Mouse (Mus musculus) heart, adult 8-10 months (tissue): ENCODE results near the gene Pycr2. TPM values are rescaled to one million over a fixed set of nuclear protein-coding genes. Genes with fewer than 3 reads are reported as not detected.
"Not testable (repeated sequence)": the region's sequence is repeated elsewhere in the genome, so short reads cannot be mapped to it uniquely, and the experiment has no call there.

ENCODE experiments used
- DNase-seq: peaks from one replicate; pipeline ENCODE4 v3.0.0; 2022; ENCODE audit warnings: low spot score
- total RNA-seq, 4 experiments: library from RNA; stranded (reverse); gene quantifications; 2 replicates each; pipeline ENCODE4 v1.2.4; 2022

Gene Pycr2
- 10 to 100 TPM; 11.6 to 13.5 (median 13.3) TPM for total RNA-seq

DNA sequence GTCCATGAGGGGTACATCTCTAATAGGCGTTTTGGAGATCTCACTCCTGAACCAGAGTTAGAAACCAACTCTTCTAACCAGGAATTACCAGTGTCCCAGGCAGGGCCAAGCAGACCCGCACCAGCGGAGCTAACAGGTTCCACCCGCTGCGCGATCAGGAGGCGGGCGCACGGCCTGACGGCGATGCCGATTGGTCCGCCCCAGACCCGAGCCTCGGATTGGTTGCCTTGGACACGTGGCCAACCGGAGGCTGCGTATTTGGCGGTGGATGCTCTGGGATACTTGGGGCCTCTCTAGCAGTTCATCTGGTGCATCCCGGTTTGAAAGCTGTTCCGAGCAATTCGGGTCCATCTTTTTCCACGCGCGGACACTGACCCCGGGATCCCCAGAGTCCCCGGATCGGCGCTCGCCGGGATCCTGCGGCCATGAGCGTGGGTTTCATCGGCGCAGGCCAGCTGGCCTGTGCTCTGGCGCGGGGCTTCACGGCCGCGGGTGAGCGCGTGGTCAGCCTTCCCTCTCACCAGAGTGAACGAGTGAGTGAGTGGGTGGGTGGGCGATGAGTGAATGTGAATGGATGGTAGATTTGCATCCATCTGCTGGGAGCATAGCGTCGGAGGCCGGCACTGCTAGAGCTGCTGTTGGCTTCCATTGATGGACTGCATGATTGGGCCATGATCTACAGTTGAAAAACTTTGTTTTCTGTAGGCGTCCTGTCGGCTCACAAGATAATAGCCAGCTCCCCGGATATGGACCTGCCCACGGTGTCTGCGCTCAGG, at the start of gene Pycr2:
TSS of gene Pycr2 (plus strand) at position 255 of the 776 bp plus-strand sequence.
- peak; percentile 91 for DNase-seq

DNA sequence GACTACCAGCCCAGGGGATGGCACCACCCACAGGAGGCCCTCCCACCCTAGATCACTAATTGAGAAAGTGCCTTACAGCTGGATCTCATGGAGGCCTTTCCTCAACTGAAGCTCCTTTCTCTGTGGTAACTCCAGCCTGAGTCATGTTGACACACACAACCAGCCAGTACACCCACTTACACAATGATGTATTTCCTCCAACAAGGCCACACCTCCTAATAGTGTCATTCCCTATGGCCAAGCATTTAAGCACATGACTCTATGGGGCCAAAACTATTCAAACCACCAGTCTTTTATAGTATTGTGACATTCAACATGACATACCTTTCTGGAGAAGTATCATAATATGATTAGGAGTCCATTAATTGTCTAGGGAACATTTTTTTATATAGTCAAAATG, 45.3 kb upstream of the Pycr2 start:
- DNase-seq = no peak

DNA sequence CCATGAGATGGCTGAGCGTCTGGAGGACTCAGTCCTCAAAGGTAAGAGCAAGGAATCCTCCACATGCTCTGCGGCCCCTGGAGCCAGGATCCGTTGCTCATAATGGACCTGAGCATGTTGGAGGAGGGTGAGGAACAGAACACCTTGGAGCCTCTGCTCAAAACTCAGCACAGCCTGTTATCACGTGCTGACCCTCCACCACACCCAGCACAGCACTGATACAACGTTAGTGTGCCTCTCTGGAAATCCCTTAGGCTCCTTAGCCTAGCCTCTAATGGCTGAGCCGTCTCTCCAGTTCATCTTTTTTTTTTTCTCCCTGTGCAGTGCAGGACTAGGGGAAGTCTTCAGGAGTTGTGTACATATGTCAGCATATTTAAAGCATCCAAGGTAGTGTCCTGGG, 44.1 kb upstream of the Pycr2 start:
- DNase-seq = no peak

DNA sequence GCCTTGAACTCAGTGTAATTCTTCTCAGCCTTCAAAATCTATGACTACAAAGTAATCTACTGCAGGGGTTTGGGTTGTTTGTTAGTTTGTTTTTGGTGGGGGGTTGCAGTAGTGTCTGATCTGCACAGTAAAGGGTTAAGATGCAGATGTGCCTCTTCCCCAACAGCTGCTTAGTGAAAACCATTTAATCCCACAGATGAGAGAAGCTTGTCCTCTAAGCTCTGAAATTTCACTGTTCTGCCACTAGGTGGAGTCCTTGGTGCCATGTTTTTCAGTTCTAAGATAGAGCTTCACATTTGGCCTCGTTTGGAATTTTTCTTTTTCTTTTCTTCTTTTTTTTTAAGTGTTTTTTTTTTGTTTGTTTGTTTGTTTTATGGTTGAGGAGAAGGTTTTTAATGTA, 40.5 kb upstream of the Pycr2 start:
- no peak for DNase-seq

DNA sequence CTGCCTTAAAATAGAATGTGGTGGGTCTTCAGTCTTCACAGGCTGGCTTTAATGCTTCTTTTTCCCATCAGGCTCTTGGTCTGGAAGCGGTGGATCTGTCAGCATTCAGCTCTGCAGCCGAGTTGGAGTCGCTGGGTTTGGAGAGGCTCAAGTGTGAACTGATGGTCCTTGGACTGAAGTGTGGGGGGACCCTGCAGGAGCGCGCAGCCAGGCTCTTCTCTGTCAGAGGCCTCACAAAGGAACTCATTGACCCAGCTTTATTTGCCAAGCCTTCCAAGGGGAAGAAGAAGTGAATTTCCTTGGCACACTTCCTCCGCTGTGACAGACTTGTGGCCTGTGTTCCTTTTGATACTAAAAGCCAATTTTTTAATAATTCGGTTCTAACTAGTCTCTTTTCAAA, 38.1 kb upstream of the Pycr2 start:
- DNase-seq = no peak

DNA sequence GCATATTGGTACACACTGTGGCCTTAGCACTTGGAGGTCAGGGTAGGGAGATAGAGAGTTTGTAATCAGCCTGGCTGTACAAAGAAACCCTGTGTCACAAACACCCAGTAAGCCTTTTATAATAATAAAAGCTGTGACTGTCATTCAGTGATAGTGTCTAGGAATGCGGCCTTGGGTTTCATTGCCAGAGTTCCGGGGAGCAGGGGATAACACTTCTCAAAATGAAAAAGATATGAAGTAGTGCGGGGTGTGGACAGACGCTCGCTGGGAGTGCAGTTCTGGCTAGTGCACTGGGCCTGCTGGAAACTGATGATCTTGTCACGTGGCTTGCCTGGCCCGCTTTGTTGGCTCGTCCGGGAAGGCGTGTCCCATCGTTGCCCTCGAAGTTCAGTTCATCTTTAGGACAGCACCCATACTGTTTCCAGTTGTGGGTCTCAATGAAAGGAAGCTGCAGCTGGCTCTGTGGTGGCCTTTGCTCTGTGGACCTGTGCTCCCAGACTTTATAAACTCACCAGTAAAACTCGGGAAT, 33.9 kb upstream of the Pycr2 start:
- DNase-seq = peak; percentile 25

DNA sequence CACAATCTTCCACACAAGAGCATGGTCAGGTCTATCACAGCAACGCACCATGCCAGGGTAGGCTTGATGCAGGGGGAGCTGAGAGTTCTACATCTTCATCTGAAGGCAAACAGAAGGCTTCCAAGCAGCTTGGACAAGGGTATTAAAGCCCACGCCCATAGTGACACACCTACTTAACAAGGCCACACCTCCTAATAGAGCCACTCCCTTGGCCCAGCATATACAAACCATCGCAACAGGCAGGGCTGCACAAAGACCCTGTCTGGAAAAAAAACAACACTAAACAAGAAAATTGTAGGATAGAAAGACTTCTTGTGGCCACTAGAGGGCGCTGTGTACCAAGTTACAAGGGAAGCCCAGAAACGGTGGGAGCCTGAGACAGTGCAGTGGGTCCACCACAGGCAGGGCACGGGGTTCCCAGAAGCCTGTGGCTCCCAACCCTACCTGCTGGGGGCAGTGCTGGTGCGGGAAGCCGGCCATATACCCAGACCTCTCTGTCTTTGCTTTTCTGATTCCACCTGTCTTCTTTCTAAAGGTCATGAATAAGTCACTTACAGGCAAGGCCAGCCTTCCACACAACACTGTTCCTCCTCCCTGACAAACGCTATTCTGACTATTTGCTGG, 30.1 kb upstream of the Pycr2 start:
- DNase-seq = no peak

DNA sequence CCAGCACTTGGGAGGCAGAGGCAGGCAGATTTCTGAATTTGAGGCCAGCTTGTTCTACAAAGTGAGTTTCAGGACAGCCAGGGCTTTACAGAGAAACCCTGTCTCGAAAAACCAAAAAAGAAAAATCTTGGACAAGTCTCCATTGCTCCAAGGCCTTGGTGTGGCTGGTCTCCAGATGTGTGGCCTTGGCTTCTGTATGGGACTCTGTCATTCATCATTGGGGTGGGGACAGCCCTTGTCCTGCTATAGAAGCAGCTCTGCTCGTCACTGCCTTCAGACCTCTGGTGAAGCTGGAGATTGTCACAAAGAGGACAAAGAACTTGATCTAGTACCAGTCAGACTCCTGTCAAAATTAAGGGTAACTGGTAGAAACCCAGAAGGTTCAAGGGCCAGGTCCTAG, 29.5 kb upstream of the Pycr2 start:
- no peak for DNase-seq

DNA sequence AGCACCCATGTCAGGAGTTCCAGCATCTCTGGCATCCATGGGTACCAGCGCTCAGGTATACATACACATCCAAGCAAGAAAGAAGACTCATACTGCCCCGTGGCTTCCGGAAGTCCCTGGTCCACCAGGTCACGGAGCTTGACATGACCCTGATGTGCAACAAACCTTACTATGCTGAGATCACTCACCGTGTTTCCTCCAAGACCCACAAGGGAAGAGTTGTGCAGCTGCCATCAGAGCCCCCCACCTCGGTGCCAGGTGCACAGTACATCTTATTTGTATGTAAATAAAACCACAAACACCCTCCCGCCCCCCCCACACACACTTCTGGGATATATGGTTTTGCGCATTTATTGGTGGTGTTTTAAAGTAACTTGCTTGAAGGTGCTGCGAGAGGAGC, 29.0 kb upstream of the Pycr2 start:
- no peak for DNase-seq

DNA sequence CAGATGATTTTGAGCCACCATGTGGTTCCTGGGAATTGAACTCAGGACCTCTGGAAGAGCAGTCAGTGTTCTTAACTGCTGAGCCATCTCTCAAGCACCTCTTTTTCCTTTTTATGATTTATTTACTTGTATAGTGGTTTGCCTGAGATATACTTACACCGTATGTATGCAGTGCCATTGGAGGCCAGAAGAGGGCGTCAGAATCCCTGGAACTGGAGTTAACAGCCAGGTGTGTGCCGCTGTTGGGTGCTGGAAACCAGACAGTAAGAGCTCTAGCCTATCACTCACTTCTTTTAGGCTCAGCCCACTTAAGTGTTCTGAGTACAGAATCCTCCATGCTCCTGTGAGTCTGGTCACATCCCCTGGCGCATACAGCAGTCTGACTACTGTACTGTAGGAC, 26.6 kb upstream of the Pycr2 start:
- no peak for DNase-seq

DNA sequence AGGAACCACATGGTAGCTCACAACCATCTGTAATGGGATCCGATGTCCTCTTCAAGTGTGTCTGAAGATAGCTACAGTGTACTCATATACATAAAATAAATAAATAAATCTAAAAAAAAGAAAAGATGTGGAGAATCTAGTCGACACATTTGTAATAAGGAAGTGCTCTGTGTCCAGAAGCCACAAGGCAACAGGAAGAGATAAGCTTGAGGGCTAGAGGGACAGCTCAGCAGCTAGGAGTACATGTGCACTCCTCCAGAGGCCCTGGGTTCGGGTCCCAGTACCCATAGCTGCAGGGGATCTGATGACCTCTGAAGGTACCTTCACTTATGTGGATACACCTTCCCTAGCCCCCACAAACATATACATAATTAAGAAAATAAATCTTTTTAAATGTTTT, 22.3 kb upstream of the Pycr2 start:
- DNase-seq = no peak

DNA sequence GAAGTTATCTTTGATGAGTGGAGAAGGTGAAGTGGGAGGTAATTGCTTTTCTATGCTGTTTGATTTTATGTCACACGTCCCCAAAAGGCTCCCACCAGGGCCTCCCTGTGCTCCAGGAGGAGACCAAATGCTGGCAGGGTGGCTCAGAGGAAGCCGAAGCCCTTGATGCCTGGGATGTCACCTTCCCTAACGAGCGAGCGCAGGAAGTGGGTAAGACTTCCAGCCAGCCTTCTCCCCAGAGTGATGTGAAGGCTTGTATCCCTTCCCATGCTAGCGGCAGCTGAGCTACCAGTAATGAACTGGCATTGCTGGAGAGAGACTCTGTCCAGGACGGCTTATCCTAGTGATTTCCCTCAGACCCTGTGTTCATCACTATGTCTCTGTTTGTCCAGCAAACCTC, 20.4 kb upstream of the Pycr2 start:
- DNase-seq = no peak

DNA sequence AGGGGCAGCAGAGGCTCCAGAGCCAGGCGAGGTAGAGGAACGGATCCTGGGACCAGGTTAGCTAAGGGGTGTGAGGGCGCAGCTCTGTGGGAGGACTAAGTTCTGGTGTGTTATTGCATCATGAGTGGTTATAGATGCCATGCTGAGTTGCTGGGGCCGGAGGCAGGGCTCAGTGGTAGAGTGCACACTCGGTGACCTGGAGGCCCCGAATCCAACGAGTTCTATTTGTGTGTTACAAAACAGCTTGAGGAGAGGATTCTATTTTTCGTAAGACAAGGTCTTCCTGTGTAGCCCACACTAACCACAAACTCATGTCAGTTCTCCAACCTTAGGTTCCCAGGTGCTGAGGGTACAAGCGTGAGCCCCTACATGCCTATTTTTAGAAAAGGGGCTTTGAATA, 19.6 kb upstream of the Pycr2 start:
- no peak for DNase-seq

DNA sequence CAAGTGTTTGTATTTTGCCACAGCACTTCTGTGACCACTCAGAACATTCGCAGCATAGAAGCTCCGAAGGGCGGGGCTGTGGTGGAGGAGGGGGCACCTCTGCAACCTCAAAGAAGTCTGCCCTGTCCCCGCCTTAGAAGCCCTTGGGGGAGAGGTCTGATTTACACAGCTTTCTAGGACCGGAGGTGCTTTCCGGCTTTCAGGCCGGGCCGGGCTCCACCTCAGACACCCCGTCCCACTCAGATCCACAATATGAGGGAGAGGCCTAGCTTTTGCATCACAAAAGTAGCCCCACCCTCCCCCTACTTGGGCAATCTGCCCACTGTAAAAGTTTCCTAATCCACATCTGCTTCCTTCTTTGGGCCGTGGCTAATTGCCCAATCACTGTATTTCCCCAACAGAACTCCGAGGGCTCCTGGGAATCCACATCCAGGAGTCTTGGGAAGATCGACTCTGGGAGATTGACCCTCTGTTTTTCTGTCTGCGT, 15.5 kb upstream of the Pycr2 start:
- DNase-seq = peak; percentile 93

DNA sequence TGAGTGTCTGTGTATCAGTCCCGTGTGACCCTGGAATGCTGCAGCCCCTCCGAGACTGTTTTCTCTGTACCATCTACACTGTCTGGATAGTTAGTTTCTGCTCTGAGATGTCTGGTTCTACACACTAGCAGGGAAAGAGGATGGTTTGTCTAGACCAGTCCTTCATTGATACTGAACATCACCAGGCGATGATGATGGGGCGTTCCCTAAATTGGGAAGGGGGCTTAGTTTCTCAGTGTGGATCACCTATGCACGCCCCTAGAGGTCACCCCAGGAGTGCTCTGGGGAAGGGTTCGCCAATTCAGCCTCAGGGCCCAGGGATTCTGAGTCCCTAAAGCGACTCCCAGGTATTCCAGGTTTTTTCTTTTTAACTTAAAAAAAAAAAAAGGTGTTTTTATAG, 14.9 kb upstream of the Pycr2 start:
- no peak for DNase-seq

DNA sequence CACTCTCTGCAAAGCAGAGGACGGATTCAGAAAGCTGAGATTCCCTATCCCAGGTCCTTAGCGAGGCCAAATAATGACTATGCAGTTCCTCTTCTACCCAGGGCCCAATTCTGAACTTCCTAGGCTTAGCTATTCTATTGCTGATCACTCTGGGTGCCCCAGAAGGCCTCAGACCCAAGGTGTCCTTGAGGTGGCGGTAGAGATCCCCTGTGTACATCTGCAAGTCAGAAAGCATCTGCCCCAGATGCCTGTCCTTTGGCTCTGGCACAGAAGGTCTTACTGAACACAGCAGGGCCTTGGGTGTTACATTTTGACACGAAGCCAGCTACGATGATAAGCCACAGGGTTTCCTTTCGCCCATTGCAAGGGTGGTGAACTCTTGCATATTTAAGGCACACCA, 14.3 kb upstream of the Pycr2 start:
- no peak for DNase-seq

DNA sequence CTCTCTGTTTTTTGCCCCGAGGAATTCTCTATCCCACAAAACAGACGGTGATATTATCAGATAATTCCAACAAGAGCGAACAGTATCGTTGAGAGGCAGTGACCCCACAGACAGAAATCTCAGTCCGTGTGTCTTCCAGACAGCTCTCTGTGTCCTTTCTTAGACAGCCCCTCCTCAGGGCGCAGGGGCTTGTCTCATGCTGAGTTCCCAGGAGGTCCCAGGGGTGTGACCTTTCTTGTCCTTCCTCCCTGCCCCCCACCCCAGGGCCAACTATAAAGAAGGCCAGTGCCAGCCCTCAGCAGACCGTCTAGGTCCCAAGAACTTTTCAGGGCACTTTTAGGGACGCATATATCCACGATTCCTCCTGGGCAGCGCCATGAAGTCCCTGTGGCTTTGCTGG, 11.3 kb upstream of the Pycr2 start, which contains the start of gene Lefty2:
TSS of gene Lefty2 (plus strand) at position 301 of the 400 bp plus-strand sequence.
- no peak for DNase-seq

DNA sequence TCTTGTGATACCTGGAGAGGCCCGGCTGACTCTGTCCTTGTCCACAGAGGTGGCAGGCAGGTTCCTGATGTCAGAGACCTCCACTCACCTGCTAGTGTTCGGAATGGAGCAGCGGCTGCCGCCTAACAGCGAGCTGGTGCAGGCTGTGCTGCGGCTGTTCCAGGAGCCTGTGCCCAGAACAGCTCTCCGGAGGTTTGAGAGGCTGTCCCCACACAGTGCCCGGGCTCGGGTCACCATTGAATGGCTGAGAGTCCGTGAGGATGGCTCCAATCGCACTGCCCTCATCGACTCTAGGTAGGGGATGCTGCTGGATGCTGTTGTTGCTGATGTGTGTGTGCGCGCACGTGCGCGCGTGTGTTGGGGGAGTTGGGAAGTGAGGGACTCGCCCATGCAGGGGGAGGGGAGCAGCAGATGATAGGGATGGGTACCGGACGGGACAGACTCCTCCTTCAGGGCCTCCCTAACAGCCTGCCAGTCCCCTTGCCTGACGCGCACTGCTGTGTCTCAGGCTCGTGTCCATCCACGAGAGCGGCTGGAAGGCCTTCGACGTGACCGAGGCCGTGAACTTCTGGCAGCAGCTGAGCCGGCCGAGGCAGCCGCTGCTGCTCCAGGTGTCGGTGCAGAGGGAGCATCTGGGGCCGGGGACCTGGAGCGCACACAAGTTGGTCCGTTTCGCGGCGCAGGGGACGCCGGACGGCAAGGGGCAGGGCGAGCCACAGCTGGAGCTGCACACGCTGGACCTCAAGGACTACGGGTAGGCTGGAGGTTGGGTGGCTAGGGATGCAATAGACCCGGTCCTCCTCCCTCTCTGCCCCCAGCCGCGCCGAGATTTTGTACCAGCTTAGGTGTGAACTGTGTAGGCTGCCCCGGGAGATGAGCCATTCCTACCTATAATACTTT, 9.8 kb upstream of the Pycr2 start:
- DNase-seq = not testable (repeated sequence)

DNA sequence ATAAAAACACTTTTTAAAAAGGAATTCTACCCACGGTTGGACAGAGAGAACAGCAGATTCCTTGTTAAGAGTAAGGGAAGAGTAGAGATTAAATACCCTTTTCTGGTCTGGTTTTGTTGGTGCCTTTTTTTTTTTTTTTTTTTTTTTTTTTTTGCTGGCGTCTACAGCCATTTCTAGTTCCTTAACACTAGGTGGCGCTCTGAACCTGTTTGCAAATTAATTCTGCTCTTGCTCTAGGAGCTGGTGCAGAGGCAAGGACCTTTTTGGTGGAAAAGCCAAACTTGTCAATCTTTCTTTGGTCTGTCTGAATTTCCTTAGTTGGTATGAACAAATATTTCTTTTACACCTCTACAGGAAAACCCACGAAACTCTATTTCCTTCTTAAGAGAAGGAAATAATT, 3.0 kb upstream of the Pycr2 start:
- peak; percentile 69 for DNase-seq

DNA sequence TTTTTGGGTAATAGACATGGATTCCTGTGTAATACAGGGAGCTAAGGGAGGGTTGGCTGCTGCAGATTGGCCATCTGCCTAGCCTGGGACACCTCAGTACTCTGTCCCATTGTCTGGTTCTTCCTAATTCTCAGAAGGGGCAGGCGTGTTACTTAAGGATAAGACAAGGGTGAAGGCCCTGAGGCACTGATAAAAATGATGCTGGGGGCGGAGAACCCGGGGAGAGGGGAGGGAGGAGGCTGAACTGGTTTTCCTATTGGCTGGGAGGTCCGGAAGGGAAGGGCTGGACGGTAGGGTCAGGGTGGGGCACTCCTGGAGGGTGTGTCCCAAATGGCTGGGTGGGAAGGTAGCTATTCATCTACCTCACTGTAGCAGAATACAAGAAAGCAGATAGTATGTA, 1.2 kb upstream of the Pycr2 start:
- no peak for DNase-seq

DNA sequence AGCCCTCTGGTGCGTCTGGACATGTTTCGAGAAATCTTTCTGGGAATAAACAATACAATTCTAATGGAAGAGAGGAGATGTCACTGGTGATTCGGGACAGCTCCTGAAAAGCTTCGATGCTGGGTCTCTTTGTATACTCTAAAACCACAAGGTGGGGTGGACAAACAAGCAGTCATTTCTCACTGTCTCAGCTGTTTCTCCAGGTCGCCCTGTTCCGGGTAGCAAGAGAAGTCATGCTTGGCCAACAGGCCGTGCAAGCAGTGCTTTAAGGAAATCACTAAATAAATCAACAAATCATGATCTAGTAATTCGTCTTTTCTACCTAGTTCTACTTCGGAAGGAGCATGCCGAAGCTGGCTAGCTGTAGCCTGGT, 441 bp upstream of the Pycr2 start:
- no peak for DNase-seq

DNA sequence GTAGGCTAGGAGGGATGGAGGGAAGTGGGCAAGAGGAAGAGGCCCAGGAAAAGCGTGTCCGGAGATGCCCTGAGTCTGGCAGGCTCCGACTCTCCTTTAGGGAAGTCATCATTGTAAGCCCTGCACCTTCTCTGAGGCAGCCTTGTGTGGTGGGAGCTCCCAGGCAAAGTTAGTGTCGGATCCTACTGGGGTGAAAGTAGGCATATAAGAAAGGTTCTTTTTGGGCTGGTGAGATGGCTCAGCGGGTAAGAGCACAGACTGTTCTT, 655 bp downstream of the Pycr2 start:
- DNase-seq = no peak
